Mouse (Mus musculus): Measurements from ENCODE around the gene Pkmyt1.
"Not testable (repeated sequence)": the region's sequence is repeated elsewhere in the genome, so short reads cannot be mapped to it uniquely, and the experiment has no call there.

Gene Pkmyt1

GRCm38 (mm10) chr17:23748631-23749391 is 22.7 kb downstream of the Pkmyt1 start:
- DNase-seq: peak; percentile 90

- no peak for DNase-seq
Observed at GRCm38 (mm10) chr17:23749400-23750191, 23.5 kb downstream of the Pkmyt1 start.

- no peak for DNase-seq
Observed at GRCm38 (mm10) chr17:23755689-23756088, 29.6 kb downstream of the Pkmyt1 start.

DNA sequence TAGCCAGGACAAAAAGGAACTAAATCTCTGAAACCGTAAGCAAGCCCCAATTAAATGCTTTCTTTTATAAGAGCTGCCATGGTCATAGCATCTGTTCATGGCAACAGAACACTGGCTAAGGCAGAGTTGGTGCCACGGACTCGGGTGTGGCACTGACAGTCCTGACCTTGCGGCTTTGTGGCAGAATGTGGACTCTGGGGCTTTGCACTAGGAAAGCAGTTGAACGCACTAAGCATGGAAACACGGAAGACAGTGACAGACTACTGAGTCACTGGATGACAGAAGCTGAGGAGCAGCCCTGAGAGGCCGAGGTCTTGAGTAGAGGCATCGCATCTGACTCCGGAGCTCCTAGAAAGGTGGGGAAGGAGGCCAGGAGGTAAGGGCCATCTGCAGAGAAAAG is 31.4 kb downstream of the Pkmyt1 start:
- DNase-seq: no peak

- DNase-seq: no peak
Observed at GRCm38 (mm10) chr17:23758801-23759200, 32.7 kb downstream of the Pkmyt1 start.

- DNase-seq: no peak
Observed at GRCm38 (mm10) chr17:23760231-23760630, 34.1 kb downstream of the Pkmyt1 start.

DNA sequence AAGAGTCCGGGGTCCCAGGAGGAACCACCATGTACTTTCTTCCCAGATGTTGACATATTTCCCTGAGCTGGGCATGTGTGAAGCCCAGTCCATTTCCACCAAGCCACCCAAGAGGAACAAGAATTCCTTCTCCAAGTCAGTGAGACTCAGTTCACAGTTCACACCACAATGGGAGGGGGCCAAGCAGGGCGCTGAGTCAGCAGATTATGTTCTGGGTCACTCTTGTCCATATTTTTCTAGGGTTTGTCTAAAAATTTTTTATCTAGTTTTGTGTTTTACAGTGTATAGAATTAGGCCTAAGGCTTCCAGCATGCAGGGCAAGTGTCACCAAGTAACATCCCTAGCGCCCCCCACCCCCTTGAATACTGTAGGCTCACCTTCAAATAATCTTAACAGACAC is 35.0 kb downstream of the Pkmyt1 start:
- no peak for DNase-seq

DNA sequence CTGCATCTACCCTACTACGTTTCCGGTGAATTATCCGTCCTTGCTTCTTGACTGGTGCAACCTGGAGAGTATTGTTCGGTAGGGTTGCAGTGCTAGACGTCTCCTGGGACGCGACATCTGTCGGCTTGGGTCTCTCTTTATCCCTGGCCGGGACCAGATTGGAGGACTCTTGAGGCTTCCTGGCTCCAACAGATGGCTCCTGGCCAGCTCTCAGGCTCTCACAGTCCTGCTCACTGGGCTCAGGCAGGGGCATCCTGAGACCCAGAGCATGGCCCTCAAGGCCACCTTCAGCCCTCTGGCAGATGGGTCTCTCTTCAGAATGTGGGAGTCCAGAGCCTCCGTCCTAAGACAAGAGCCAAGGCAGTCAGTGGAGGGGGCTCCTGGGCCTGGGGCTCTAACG is 36.8 kb downstream of the Pkmyt1 start:
- no peak for DNase-seq

GRCm38 (mm10) chr17:23770493-23770892 is 44.4 kb downstream of the Pkmyt1 start:
- DNase-seq: no peak

GRCm38 (mm10) chr17:23770896-23771283 is 44.8 kb downstream of the Pkmyt1 start:
- DNase-seq: no peak

- peak; percentile 99 for DNase-seq
Observed at GRCm38 (mm10) chr17:23771284-23772218, 45.4 kb downstream of the Pkmyt1 start, which contains the start of gene Flywch1. Gene Flywch1, minus strand, starts transcription at chr17:23771602.

- not testable (repeated sequence) for DNase-seq
Observed at GRCm38 (mm10) chr17:23772219-23772556, 46.1 kb downstream of the Pkmyt1 start.

GRCm38 (mm10) chr17:23773676-23774075 is 47.5 kb downstream of the Pkmyt1 start:
- no peak for DNase-seq

DNA sequence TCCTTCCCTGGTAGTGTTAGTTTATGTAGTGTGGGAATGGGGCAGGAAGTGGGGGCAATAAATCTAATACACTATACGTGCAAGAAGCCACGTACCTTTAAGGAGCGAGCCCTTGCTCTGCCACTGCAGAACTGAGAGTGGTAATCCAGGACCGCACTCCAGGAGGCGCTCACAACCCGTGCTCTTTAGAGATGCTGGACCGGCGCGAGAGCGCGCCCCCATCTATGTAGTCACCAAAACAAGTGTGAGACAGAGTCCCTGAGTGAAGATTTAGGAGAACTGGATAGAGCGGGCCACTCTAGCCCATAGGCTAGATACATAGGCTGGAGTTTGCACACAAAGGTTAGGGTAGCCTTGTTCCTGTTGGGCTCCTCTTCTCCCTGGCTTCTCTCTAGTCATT is 48.0 kb downstream of the Pkmyt1 start:
- DNase-seq: peak; percentile 92

GRCm38 (mm10) chr17:23776216-23776615 is 50.1 kb downstream of the Pkmyt1 start:
- no peak for DNase-seq

- DNase-seq: no peak
Observed at GRCm38 (mm10) chr17:23777141-23777540, 51.0 kb downstream of the Pkmyt1 start.

DNA sequence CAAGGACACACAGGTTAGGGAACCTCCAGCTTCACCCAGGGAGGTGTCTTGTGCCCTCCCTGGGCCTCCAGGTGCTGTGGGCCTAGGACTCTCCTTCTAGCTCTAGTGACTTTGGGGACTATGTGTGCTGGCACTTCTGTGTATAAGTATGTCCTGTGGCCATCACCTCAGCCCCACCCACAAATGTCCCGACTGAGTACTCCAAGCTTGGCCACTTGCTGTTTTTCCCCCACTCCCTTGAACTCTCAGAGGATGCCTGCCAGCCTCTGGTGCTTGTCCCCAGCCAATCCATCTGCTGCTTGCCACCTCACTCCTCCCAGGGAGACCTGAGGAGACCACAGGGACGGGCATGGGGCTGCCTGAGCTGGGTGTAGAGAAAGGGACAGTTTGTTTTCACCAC is 52.3 kb downstream of the Pkmyt1 start:
- DNase-seq: no peak

- no peak for DNase-seq
Observed at GRCm38 (mm10) chr17:23783352-23783751, 57.2 kb downstream of the Pkmyt1 start.

- DNase-seq: peak; percentile 89
Observed at GRCm38 (mm10) chr17:23785561-23786471, 59.7 kb downstream of the Pkmyt1 start, which contains the start of gene Flywch2. Gene Flywch2, minus strand, starts transcription at chr17:23786081.

Data from lung, postnatal 10 days (tissue).